Mouse (Mus musculus) olfactory bulb, adult 2 months (tissue): Measurements from ENCODE around the gene Cdc14a.

Source experiments
- CTCF ChIP-seq: fragments of 200-500 bp; IDR thresholded peaks from 2 replicates; pipeline ENCODE4 v1.5.1; 2012; ENCODE audit warnings: low read depth, mild to moderate bottlenecking, low read length, moderate library complexity; ENCODE audit not compliant: insufficient read depth
- POLR2A ChIP-seq: fragments of 200-500 bp; IDR thresholded peaks from 2 replicates; pipeline ENCODE4 v1.6.1; 2012; ENCODE audit warnings: mild to moderate bottlenecking, low read depth, low read length, moderate library complexity; ENCODE audit not compliant: insufficient read depth

GRCm38 (mm10) chr3:116253077-116253531 lies 170.7 kb downstream of the Cdc14a start, which contains the start of gene Gpr88:
- TF ChIP-seq CTCF = no peak
- TF ChIP-seq POLR2A = no peak
